Comparison of ENCODE assay signal across 9 mouse cellular contexts in genomic region chr17:44814508-44815175, GRCm38 (mm10). TPM values are rescaled to one million over a fixed set of nuclear protein-coding genes. Genes with fewer than 3 reads are reported as not detected.
DNase-seq lines count a peak whose midpoint lies in the region; ATAC-seq lines count a peak whose summit lies in the region.
"Had no signal": no experiment of that assay in that cellular context is flagged by ENCODE, and none has a peak within 500 bp of the region (broad histone marks: within the 10 kb centered on the region; RNA-seq: fewer than 3 reads in every experiment).

Gene Runx2, minus strand, starts transcription at chr17:44814797.

- no peak within 1 kb of the TSS for H3K4me3 ChIP-seq in liver, embryonic 15.5 days (replicated peaks)
- H3K4me3 ChIP-seq: heart, embryonic 10.5 days had no signal

- H3K27ac ChIP-seq in liver, embryonic 15.5 days (replicated peaks): no peak within 1 kb of the TSS
- H3K27ac ChIP-seq: heart, embryonic 10.5 days had no signal

- no peaks in the 10 kb centered on the region for H3K27me3 ChIP-seq in liver, embryonic 15.5 days

- intact Hi-C loops in left cerebral cortex, postnatal 25 days (cut with DNase I): no loop called here

- no peak for ATAC-seq in liver, embryonic 15.5 days (ENCODE audit: insufficient read depth)

- peak within 1 kb of the TSS; percentile 28; the same call in 1 of the 2 replicates for H3K4me2 ChIP-seq in liver, embryonic 15.5 days

- no peaks in the 10 kb centered on the region for H3K9me3 ChIP-seq in liver, embryonic 15.5 days (replicated peaks)
- H3K9me3 ChIP-seq: heart, embryonic 10.5 days had no signal

- no peak within 1 kb of the TSS for H3K9ac ChIP-seq in liver, embryonic 15.5 days

- 27% methylated on average over 3 of the region's 3 CpGs for WGBS in liver, embryonic 15.5 days (ENCODE audit: insufficient replicate concordance)

- no peak for DNase-seq in layer of hippocampus, adult 18-20 months (ENCODE audit: low spot score in 2 of 2)
- DNase-seq in layer of hippocampus, postnatal 10 days (ENCODE audit: low spot score in 2 of 2): no peak
- peak; percentile 59 for DNase-seq in Muller cell, postnatal 12 days (ENCODE audit: inconsistent ontology term)
- DNase-seq in brain, adult 2 months (ENCODE audit: low read depth, low spot score): peak; percentile 31
- DNase-seq in urinary bladder, postnatal 36 days (ENCODE audit: low spot score in 2 of 2): no peak
- no peak for DNase-seq in left cerebral cortex, postnatal 25 days (ENCODE audit: low spot score in 2 of 2)
- no peak for DNase-seq in kidney, adult 11 months

- H3K4me1 ChIP-seq in liver, embryonic 15.5 days (replicated peaks): no peaks in the 10 kb centered on the region

- no peaks in the 10 kb centered on the region for H3K36me3 ChIP-seq in liver, embryonic 15.5 days (replicated peaks)
- H3K36me3 ChIP-seq: heart, embryonic 10.5 days had no signal

RNA-seq across cellular contexts. Expression of gene Runx2, which starts in this region (rescaled TPM):
- 10 to 100 TPM; 15.4 TPM for total RNA-seq in layer of hippocampus, adult 18-20 months (2021)
- 1 to 10 TPM; 5.7 to 6.8 TPM for total RNA-seq in layer of hippocampus, postnatal 10 days (2021)
- 0.56 and 0.98 TPM in 2 replicates for polyA plus RNA-seq in liver, embryonic 15.5 days (2015; fragmentation: Nextera tagmentation; extraction: Ambion mirVana)
- total RNA-seq in left cerebral cortex, postnatal 25 days (2021): 1 to 10 TPM; 7.9 to 8.9 TPM

Comparison
In these comparisons a context has a peak if more than half of its experiments do, and no peak if none do; other contexts are left out.
1. DNase-seq: peak in Muller cell, postnatal 12 days (single experiment) and brain, adult 2 months (single experiment); none in layer of hippocampus, adult 18-20 months (0 of 2), layer of hippocampus, postnatal 10 days (0 of 2), urinary bladder, postnatal 36 days (0 of 2), left cerebral cortex, postnatal 25 days (0 of 2) and kidney, adult 11 months (single experiment).